11 mouse cellular contexts compared by ENCODE assay signal in genomic region chr17:12415031-12415735, GRCm38 (mm10). TPM values are rescaled to one million over a fixed set of nuclear protein-coding genes. Genes with fewer than 3 reads are reported as not detected.
DNase-seq lines count a peak whose midpoint lies in the region; ATAC-seq and TF ChIP-seq lines count a peak whose summit lies in the region.
"Had no signal": no experiment of that assay in that cellular context is flagged by ENCODE, and none has a peak within 500 bp of the region (broad histone marks: within the 10 kb centered on the region; RNA-seq: fewer than 3 reads in every experiment).

No protein-coding gene starts in this region.

- no peaks in the 10 kb centered on the region for H3K36me3 ChIP-seq in kidney, embryonic 16.5 days (ENCODE audit: insufficient read depth, low read length)
- H3K36me3 ChIP-seq in embryonic facial prominence, embryonic 11.5 days (replicated peaks; ENCODE audit: control insufficient read depth, insufficient read depth, low read depth, low read length), result no peaks in the 10 kb centered on the region
- H3K36me3 ChIP-seq in liver, postnatal 0 days (replicated peaks; ENCODE audit: insufficient read depth, low read length), result peaks cover 11% of the 10 kb centered on the region
- H3K36me3 ChIP-seq: midbrain, embryonic 12.5 days had no signal

- no peak overlapping the region for H3K4me3 ChIP-seq in kidney, embryonic 16.5 days (ENCODE audit: low read length)
- H3K4me3 ChIP-seq in embryonic facial prominence, embryonic 11.5 days (ENCODE audit: low read depth, low read length), result no peak overlapping the region
- no peak overlapping the region for H3K4me3 ChIP-seq in liver, postnatal 0 days (ENCODE audit: low read depth, low read length)
- H3K4me3 ChIP-seq: midbrain, embryonic 12.5 days had no signal

- ATAC-seq in kidney, embryonic 16.5 days (ENCODE audit: low FRiP score, low TSS enrichment), result peak; percentile 54; the same call in 1 of the 2 replicates
- peak; percentile 70 for ATAC-seq in embryonic facial prominence, embryonic 11.5 days (replicated peaks; ENCODE audit: insufficient number of reproducible peaks, low FRiP score, low TSS enrichment, low read depth)
- peak; percentile 63 for ATAC-seq in liver, postnatal 0 days
- no peak for ATAC-seq in CD4-positive, CD25-positive, alpha-beta regulatory T cell, adult 4 months

- TF ChIP-seq CTCF in liver, postnatal 0 days (IDR thresholded peaks at IDR 0.05; ENCODE audit: low read depth), result no peak

- no peaks in the 10 kb centered on the region for H3K9me3 ChIP-seq in kidney, embryonic 16.5 days (ENCODE audit: low read length)
- H3K9me3 ChIP-seq in embryonic facial prominence, embryonic 11.5 days (replicated peaks; ENCODE audit: control insufficient read depth, low read length), result no peaks in the 10 kb centered on the region
- H3K9me3 ChIP-seq in liver, postnatal 0 days (ENCODE audit: low read length), result no peaks in the 10 kb centered on the region
- H3K9me3 ChIP-seq: midbrain, embryonic 12.5 days had no signal

- peak overlapping the region; percentile 31 for H3K27ac ChIP-seq in kidney, embryonic 16.5 days (ENCODE audit: low read length)
- H3K27ac ChIP-seq in embryonic facial prominence, embryonic 11.5 days (replicated peaks; ENCODE audit: low read depth, low read length), result 0 out of 2 replicates have a peak overlapping the region, but pooled peaks have one; percentile 3
- H3K27ac ChIP-seq in liver, postnatal 0 days (ENCODE audit: low read depth), result peak overlapping the region; percentile 29; the same call in 1 of the 2 replicates
- H3K27ac ChIP-seq: midbrain, embryonic 12.5 days had no signal

- no peaks in the 10 kb centered on the region for H3K27me3 ChIP-seq in kidney, embryonic 16.5 days (ENCODE audit: insufficient read depth, low read length)
- no peaks in the 10 kb centered on the region for H3K27me3 ChIP-seq in embryonic facial prominence, embryonic 11.5 days (ENCODE audit: control insufficient read depth, insufficient read depth, low read length)
- H3K27me3 ChIP-seq in liver, postnatal 0 days (ENCODE audit: insufficient read depth, low read length), result no peaks in the 10 kb centered on the region
- H3K27me3 ChIP-seq: midbrain, embryonic 12.5 days had no signal

- no peak overlapping the region for H3K9ac ChIP-seq in kidney, embryonic 16.5 days (replicated peaks; ENCODE audit: low read length)
- H3K9ac ChIP-seq in embryonic facial prominence, embryonic 11.5 days (replicated peaks; ENCODE audit: low read length), result no peak overlapping the region
- H3K9ac ChIP-seq in liver, postnatal 0 days (replicated peaks), result no peak overlapping the region
- H3K9ac ChIP-seq: midbrain, embryonic 12.5 days had no signal

- intact Hi-C loops in heart, postnatal 14 days (cut with DNase I), result loop anchor here (5.0 kb wide), 1 partner anchor 582 kb away; no protein-coding TSS in a partner anchor

- WGBS in kidney, embryonic 16.5 days, result 30% methylated on average over 15 of the region's 15 CpGs
- 23% methylated on average over 15 of the region's 15 CpGs for WGBS in embryonic facial prominence, embryonic 11.5 days
- WGBS in liver, postnatal 0 days (ENCODE audit: insufficient replicate concordance), result 44% methylated on average over 15 of the region's 15 CpGs

- DNase-seq in kidney, adult 11 months, result no peak
- DNase-seq in embryonic facial prominence, embryonic 11.5 days (ENCODE audit: low spot score), result peak; percentile 57
- DNase-seq in heart, postnatal 14 days, result peak; percentile 24 to 44
- peak; percentile 52 for DNase-seq in liver, postnatal 0 days
- DNase-seq in retina, postnatal 1 day, result no peak
- no peak for DNase-seq in layer of hippocampus, postnatal 14 days (ENCODE audit: low spot score in 2 of 2)
- DNase-seq: cerebellum, adult 11 months had no signal

- no peak overlapping the region for H3K4me2 ChIP-seq in kidney, embryonic 16.5 days (replicated peaks; ENCODE audit: low read depth, low read length)
- no peak overlapping the region for H3K4me2 ChIP-seq in embryonic facial prominence, embryonic 11.5 days (ENCODE audit: low read depth, low read length)
- H3K4me2 ChIP-seq in liver, postnatal 0 days (ENCODE audit: low read depth, low read length), result no peak overlapping the region
- H3K4me2 ChIP-seq: midbrain, embryonic 12.5 days had no signal

- no peak for TF ChIP-seq EP300 in liver, postnatal 0 days (IDR thresholded peaks at IDR 0.05; ENCODE audit: low read depth)

- peaks cover 25% of the 10 kb centered on the region for H3K4me1 ChIP-seq in kidney, embryonic 16.5 days (ENCODE audit: insufficient read depth, low read length)
- no peaks in the 10 kb centered on the region for H3K4me1 ChIP-seq in embryonic facial prominence, embryonic 11.5 days (ENCODE audit: control insufficient read depth, insufficient read depth, low read length)
- no peaks in the 10 kb centered on the region for H3K4me1 ChIP-seq in liver, postnatal 0 days (ENCODE audit: insufficient read depth)
- H3K4me1 ChIP-seq: midbrain, embryonic 12.5 days had no signal

RNA-seq across cellular contexts. Expression of gene Plg, which starts 36.8 kb away (rescaled TPM):
- polyA plus RNA-seq in kidney, embryonic 16.5 days (2015; fragmentation: Nextera tagmentation; extraction: Ambion mirVana), result 0.75 and 1.0 TPM in 2 replicates
- 0.13 TPM in 1 of 2 replicates, not detected in the other for polyA plus RNA-seq in embryonic facial prominence, embryonic 11.5 days (2014; fragmentation: Nextera tagmentation; extraction: Ambion mirVana)
- total RNA-seq in heart, postnatal 14 days (2021), result not detected
- polyA plus RNA-seq in liver, postnatal 0 days (2015; fragmentation: Nextera tagmentation; extraction: Ambion mirVana), result 1,130 and 1,170 TPM in 2 replicates
- polyA plus RNA-seq in CD4-positive, CD25-positive, alpha-beta regulatory T cell, adult 4 months (2017; shearing (Covaris generic)), result not detected
- total RNA-seq in layer of hippocampus, postnatal 14 days (2021), result not detected
- total RNA-seq: MEL had no signal
- polyA plus RNA-seq: midbrain, embryonic 12.5 days had no signal

Comparison
In these comparisons a context has a peak if more than half of its experiments do, and no peak if none do; other contexts are left out.
1. DNase-seq: peak in embryonic facial prominence, embryonic 11.5 days (single experiment), heart, postnatal 14 days (2 of 2) and liver, postnatal 0 days (single experiment); none in kidney, adult 11 months (single experiment), retina, postnatal 1 day (single experiment) and layer of hippocampus, postnatal 14 days (0 of 2).
2. RNA of gene Plg, which starts 36.8 kb away (polyA plus RNA-seq): 1,130 to 1,170 TPM in liver, postnatal 0 days; 0.75 to 1.0 TPM in kidney, embryonic 16.5 days, 0.13 TPM in embryonic facial prominence, embryonic 11.5 days and not detected in CD4-positive, CD25-positive, alpha-beta regulatory T cell, adult 4 months; every median in the first group is over 100 times any median in the second.
3. Peak in every context shown above with its lines, with median percentiles within 50 percentile points of each other: H3K27ac ChIP-seq.